Mouse (Mus musculus): Measurements from ENCODE around the gene Ackr1. TPM values are rescaled to one million over a fixed set of nuclear protein-coding genes. Genes with fewer than 3 reads are reported as not detected.
A peak's percentile ranks its signal among the peaks of the same experiment; 100 is the strongest.

Ackr1 gene
- 0.37 TPM in 1 of 2 replicates, not detected in the other for total RNA-seq (2017)

- ATAC-seq (replicated peaks; ENCODE audit: low read depth, poor library complexity, severe bottlenecking) = peak; percentile 80
Measured at GRCm38 (mm10) chr1:173333312-173334253, at the start of gene Ackr1. Gene Ackr1, minus strand, starts transcription at chr1:173333750.

- no peak for ATAC-seq (replicated peaks; ENCODE audit: low read depth, poor library complexity, severe bottlenecking)
Measured at GRCm38 (mm10) chr1:173381436-173381835, 47.9 kb upstream of the Ackr1 start.

GRCm38 (mm10) chr1:173377380-173378112 is 44.0 kb upstream of the Ackr1 start:
- peak; percentile 98 for ATAC-seq (replicated peaks; ENCODE audit: low read depth, poor library complexity, severe bottlenecking)

DNA sequence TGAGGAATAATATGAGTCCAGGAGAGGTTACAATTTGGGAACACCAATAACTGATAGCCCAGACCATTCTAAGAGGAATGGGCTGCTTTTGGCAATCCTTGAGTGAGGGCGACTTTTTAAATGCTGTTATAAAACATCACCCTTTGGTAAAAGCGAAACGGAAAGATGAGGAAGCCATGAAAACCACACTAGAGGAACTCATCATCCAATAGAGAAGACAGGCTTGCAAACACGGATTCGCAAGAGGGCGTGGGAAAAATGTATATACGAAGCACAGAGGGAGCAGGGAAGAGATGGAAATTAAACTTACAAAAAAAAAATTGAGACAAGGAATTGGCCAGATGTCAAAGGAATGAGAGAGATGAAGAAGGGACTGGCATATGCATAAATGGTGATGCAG is 40.5 kb upstream of the Ackr1 start:
- ATAC-seq (replicated peaks; ENCODE audit: low read depth, poor library complexity, severe bottlenecking) = peak; percentile 76

DNA sequence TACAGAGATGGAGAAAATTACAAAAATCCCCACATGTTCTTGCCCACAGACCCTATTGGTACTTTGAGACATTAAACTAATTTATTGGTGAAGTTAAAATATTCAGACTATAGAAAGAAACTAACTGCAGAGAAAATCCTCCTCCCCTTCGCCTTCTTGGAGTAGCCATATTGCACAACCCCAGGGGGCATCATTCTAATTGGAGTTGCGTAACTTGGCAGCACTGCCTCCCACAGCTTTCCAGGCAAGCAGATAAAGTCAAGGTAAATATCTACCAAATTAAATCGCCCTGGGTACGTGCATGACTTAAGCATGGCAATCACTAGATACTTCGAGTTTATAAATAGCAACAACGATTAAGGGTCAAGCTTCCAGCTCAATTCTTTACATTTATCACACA is 38.0 kb upstream of the Ackr1 start:
- ATAC-seq (replicated peaks; ENCODE audit: low read depth, poor library complexity, severe bottlenecking) = no peak

DNA sequence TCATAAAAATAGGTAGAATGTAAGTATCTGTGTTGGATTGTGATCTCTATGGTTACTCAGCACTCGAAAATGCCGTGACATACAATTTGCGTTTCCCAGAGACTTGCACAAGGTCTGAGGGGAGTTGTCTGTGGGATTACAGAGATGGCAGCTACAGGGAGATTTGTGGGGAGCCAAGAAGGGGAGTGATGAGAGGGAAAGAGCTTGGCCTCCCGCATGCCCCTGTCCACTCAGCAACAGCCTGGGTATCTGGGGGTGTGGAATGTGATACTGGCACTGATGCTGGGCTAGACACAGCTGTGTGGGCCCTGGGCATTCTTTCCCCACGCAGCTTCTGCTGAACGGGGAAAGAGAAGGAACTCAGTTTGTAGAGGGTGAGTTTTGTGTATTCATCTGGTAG is 36.9 kb upstream of the Ackr1 start:
- no peak for ATAC-seq (replicated peaks; ENCODE audit: low read depth, poor library complexity, severe bottlenecking)

GRCm38 (mm10) chr1:173369611-173370010 is 36.1 kb upstream of the Ackr1 start:
- ATAC-seq (replicated peaks; ENCODE audit: low read depth, poor library complexity, severe bottlenecking) = no peak

DNA sequence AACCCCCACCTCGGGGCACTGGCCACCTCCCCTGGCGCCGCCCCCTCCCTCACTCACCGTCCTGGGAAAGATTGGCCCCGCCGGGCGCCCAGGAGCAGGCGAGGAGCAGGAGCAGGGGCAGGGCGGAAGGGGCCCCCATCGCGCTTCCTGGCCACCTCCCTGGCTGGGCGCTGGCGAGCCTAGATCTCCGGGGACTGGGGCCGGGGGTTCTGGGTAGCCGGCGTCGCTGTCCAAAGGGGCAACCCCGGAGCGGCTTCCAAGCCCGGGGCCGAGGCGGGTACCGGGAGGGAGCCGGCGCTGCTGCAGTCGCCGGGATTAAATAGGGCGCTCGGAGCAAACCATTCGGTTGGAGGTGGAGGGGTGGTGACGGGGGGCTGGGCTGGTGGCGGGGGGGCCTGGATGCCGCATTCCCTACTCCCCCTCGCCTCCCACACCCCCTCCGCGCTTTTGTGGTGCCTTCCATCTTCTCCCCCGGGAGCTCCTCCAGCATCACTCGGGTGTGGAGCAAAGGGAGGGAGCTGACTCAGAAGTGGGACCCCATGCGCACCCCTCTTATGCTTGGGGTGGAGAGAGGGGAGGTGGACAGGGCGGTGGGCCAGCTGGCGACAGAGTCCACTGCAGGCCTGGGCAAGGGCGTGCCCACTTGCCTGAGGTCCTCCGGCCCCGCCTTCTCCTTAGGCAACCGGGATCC is 34.0 kb upstream of the Ackr1 start, which contains the start of gene Cadm3:
Gene Cadm3 (minus strand): TSS at position 340 of the 691 bp plus-strand sequence.
- ATAC-seq (replicated peaks; ENCODE audit: low read depth, poor library complexity, severe bottlenecking) = peak; percentile 19; the same call in 1 of the 2 replicates

DNA sequence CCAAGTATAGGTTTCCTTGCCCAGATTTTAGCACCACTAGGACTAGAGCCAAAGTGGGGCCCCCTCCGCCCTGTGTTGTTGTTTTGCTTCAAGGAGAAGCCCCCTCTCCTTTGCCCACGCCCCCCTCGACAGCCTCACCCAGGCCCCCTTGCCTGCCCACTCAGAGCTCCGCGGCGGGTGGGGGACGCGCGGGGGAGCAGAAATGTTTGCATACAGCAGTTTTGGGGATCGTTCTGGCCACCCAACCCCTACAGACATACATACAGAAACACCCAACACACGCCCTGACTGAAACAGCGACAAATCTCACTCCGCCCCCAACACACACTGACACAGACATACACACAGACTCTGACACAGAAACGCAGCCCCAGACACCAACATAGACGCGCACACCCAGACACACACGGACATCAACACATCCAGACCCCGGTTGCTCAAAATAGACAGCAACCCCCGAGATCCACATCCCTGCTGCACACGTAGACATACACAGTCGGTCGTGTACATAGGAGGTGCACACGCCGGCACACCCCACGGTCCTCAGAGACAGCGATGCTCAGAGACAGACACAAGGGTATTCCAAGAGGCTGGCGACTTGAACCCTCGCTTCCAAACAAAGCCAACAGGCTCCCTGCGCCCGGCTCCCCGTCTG is 33.3 kb upstream of the Ackr1 start:
- ATAC-seq (replicated peaks; ENCODE audit: low read depth, poor library complexity, severe bottlenecking) = peak; percentile 24

- peak; percentile 75 for ATAC-seq (replicated peaks; ENCODE audit: low read depth, poor library complexity, severe bottlenecking)
Measured at GRCm38 (mm10) chr1:173365970-173366409, 32.4 kb upstream of the Ackr1 start.

DNA sequence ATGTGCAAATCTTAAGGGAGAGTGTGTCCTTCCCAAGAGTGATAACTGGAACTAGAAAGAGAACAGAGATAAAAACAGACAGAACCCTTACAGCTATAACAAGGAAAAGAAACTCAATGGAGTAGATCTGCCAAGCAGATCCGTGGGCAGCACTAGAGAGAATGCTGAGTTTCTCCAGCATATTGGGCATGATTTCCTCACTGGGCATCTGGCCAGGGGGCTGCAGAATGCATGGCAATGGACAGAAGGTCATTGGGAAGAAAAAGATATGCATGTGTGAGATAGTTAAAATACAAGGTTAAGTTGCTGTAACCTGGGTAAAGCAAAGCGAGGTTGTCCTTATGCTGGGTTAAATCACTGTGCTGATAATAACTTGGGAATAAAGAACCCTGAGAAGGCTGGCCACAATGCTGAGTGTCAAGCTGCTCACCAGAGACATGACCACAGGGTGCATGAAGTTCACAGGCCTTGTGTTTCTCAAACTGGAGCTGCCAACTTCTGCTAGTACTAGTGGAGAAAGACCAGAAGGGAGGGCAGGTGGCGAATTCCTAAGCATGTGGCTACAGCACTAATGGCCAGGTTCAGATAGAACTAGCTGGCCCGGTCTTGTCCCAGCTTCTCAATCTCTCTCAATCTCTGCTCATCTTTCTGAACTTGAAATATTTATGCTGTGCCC is 30.7 kb upstream of the Ackr1 start:
- ATAC-seq (replicated peaks; ENCODE audit: low read depth, poor library complexity, severe bottlenecking) = no peak

GRCm38 (mm10) chr1:173363436-173363835 is 29.9 kb upstream of the Ackr1 start:
- no peak for ATAC-seq (replicated peaks; ENCODE audit: low read depth, poor library complexity, severe bottlenecking)

DNA sequence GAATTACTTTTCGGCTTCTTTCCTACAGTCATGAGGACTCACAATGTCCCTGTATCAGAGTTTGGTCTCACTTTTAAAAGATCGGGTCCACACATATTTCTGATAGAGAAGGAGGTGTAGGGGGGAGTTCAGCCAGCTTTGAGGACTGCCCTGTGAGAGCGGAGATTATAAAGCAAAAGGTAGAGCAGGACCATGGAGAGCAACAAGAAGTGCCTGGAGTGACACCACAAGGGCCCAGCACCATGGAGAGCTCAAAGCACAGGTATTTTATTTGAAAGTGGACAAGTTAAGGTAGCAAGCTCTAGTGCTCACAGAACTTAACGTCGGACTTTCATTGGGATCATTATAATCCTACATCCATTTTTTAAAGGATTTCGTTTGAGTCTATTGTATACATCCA is 28.1 kb upstream of the Ackr1 start:
- peak; percentile 84 for ATAC-seq (replicated peaks; ENCODE audit: low read depth, poor library complexity, severe bottlenecking)

DNA sequence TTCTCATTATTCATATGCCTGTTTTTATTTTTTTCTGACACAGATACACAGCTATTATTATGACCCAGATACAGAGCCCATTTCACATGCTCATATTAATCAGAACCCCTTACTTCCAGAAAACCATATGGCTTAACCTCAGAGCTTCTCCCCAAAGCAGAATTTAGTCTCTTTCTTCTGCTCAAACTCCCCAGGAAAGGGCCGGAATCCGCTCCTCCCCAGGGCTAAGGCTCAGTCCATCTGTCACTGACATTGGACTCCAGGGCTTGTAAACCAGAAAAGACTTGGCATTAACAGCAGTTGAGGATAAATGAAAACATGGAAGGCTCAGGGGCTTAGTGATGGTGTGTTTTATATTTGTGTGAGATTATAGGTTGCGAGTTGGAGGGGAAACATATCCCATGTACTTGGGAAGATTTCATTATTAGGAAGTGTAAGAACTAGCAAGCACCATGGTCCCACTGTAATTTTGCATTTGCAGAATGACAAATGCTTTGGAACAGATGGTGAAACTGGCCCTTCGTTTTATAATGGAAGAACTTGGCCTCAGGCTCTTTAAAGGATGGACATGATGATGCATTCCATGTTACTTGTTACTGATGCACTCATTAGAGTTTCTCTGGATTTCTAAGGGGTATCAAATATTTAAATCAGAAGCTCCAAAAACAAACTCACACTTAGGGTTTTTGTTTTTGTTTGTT is 26.2 kb upstream of the Ackr1 start:
- no peak for ATAC-seq (replicated peaks; ENCODE audit: low read depth, poor library complexity, severe bottlenecking)

- no peak for ATAC-seq (replicated peaks; ENCODE audit: low read depth, poor library complexity, severe bottlenecking)
Measured at GRCm38 (mm10) chr1:173357799-173358198, 24.2 kb upstream of the Ackr1 start.

GRCm38 (mm10) chr1:173356699-173357098 is 23.1 kb upstream of the Ackr1 start:
- no peak for ATAC-seq (replicated peaks; ENCODE audit: low read depth, poor library complexity, severe bottlenecking)

- 0 out of 2 replicates have a peak, but pooled peaks have one; percentile 22 for ATAC-seq (replicated peaks; ENCODE audit: low read depth, poor library complexity, severe bottlenecking)
Measured at GRCm38 (mm10) chr1:173355107-173355846, 21.7 kb upstream of the Ackr1 start.

GRCm38 (mm10) chr1:173350372-173350957 is 16.9 kb upstream of the Ackr1 start, which contains the start of gene Aim2:
Gene Aim2, plus strand, starts transcription at chr1:173350879.
- ATAC-seq (replicated peaks; ENCODE audit: low read depth, poor library complexity, severe bottlenecking) = no peak
